Mouse (Mus musculus): ENCODE data around the gene Psenen. TPM values are rescaled to one million over a fixed set of nuclear protein-coding genes. Genes with fewer than 3 reads are reported as not detected.

Psenen gene
- total RNA-seq, 1 experiment = 65.3 TPM

DNA sequence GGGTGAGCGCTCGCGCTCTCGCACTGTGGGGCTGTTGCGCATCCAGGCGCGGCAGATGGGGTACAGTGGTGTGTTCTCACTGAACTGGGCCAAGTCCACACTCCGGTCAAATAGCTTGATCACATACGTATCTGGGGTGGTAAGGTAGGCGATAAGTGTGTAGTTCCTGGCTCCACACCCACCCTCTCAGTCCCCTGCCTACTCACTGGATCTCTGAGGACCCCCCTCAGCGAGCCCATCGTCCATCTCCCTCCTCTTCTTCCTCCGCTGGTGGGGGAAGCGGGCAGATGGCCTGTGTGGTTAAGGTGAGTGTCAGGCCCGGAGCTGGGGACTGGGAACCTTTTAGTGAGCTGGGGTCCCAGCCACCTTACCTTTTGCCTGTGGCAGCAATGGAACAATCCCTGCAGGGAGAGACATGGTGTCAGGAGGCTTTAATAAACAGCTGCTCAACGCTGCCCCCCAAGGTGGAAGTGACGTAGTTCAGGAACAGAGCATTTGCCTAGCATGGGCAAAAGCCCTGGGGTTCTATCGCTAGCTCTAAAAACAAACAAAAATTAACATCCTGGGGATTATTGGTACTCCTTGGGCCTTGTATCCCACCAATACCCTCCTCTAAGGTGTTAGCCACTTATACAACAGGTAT lies 6.4 kb downstream of the Psenen start:
- TF ChIP-seq CHD2 (IDR thresholded peaks at IDR 0.05; ENCODE audit: low read depth, low read length) (no peak), HCFC1 (IDR thresholded peaks at IDR 0.05; ENCODE audit: borderline replicate concordance, insufficient read depth, low read length) (no peak), ZC3H11A (IDR thresholded peaks at IDR 0.05; ENCODE audit: borderline replicate concordance, low read depth, low read length) (no peak), MAFK (IDR thresholded peaks at IDR 0.05; ENCODE audit: insufficient read depth, low read depth, low read length) (no peak), ZNF384 (IDR thresholded peaks at IDR 0.05; ENCODE audit: low read depth, low read length) (no peak)
- in situ Hi-C loops (cut with MboI; ENCODE audit: low sequenced_read_pairs in 2 of 2, unreplicated experiment in 2 of 2) = no loop called here
- no peak overlapping the region for H3K27ac ChIP-seq (ENCODE audit: insufficient read depth, low read depth, low read length, poor library complexity, severe bottlenecking)
- no peaks in the 10 kb centered on the region for H3K9me3 ChIP-seq (ENCODE audit: control insufficient read depth, insufficient read depth, low read depth, low read length)
- H3K4me3 ChIP-seq (ENCODE audit: insufficient read depth in 1 of 2, low read depth in 1 of 2, low read length in 2 of 2, poor library complexity in 1 of 2, severe bottlenecking in 1 of 2) = no peak overlapping the region
- H3K9ac ChIP-seq (ENCODE audit: insufficient read depth, low read depth, low read length, poor library complexity, severe bottlenecking) = no peak overlapping the region
- DNase-seq (ENCODE audit: low read depth, low spot score) = no peak
- peaks cover 4 to 17% of the 10 kb centered on the region in 2 experiments; a peak in 3 of 4 replicates for H3K4me1 ChIP-seq (ENCODE audit: control insufficient read depth in 2 of 2, insufficient read depth in 2 of 2, low read length in 2 of 2, poor library complexity in 1 of 2)
- H3K36me3 ChIP-seq (ENCODE audit: control insufficient read depth, insufficient read depth, low read length, poor library complexity, severe bottlenecking) = peaks cover 18% of the 10 kb centered on the region

DNA sequence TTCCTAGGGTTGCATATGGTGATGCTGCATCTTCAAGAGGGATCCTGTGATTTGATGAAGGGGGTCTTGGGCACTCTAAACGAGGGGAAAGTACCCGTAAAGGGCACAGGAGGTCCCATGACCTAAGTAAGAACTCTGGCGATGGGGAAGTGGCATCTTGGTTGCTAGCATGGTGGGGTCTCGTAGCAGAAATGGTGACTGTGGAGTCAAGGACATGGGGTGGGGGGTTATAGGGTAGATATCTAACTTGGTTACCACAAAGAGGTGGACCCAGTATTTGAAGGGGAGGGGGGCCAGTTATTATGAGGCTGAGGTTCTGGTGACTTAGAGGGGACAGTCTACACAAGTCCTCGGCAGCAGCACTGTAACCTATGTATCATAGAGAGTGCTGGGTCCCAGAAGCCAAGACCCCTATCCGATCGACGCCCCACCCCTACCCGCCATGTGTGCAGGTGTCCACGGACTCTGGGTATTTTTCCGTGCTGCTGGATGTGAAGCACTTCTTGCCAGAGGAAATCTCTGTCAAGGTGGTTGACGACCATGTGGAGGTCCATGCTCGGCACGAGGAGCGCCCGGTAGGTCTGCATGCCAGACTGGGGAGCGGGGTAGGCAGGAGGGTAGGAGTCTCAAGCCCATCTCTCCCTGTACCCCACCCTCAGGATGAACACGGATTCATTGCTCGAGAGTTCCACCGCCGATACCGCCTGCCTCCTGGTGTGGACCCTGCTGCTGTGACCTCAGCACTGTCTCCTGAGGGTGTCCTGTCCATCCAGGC lies 9.4 kb downstream of the Psenen start:
- no peaks in the 10 kb centered on the region for H3K9me3 ChIP-seq (ENCODE audit: control insufficient read depth, insufficient read depth, low read depth, low read length)
- no peak for TF ChIP-seq ZC3H11A (IDR thresholded peaks at IDR 0.05; ENCODE audit: borderline replicate concordance, low read depth, low read length)
- TF ChIP-seq HCFC1 (IDR thresholded peaks at IDR 0.05; ENCODE audit: borderline replicate concordance, insufficient read depth, low read length) = no peak
- TF ChIP-seq ZNF384 (IDR thresholded peaks at IDR 0.05; ENCODE audit: low read depth, low read length) = no peak
- TF ChIP-seq MAFK (IDR thresholded peaks at IDR 0.05; ENCODE audit: insufficient read depth, low read depth, low read length) = no peak
- no peak for TF ChIP-seq CHD2 (IDR thresholded peaks at IDR 0.05; ENCODE audit: low read depth, low read length)
- H3K36me3 ChIP-seq (ENCODE audit: control insufficient read depth, insufficient read depth, low read length, poor library complexity, severe bottlenecking) = peaks cover 18% of the 10 kb centered on the region
- H3K4me1 ChIP-seq (ENCODE audit: control insufficient read depth in 2 of 2, insufficient read depth in 2 of 2, low read length in 2 of 2, poor library complexity in 1 of 2) = peaks cover 0 to 15% of the 10 kb centered on the region in 2 experiments; a peak in 2 of 4 replicates
- in situ Hi-C loops (cut with MboI; ENCODE audit: low sequenced_read_pairs in 2 of 2, unreplicated experiment in 2 of 2) = no loop called here
- peak overlapping the region in 1 of 2 experiments; percentile 41; a peak in 2 of 4 replicates for H3K4me3 ChIP-seq (ENCODE audit: insufficient read depth in 1 of 2, low read depth in 1 of 2, low read length in 2 of 2, poor library complexity in 1 of 2, severe bottlenecking in 1 of 2)
- H3K9ac ChIP-seq (ENCODE audit: insufficient read depth, low read depth, low read length, poor library complexity, severe bottlenecking) = no peak overlapping the region
- H3K27ac ChIP-seq (ENCODE audit: insufficient read depth, low read depth, low read length, poor library complexity, severe bottlenecking) = no peak overlapping the region
- DNase-seq (ENCODE audit: low read depth, low spot score) = no peak

GRCm38 (mm10) chr7:30553021-30553589 lies 10.3 kb downstream of the Psenen start:
- Histone ChIP-seq H3K9me3 (ENCODE audit: control insufficient read depth, insufficient read depth, low read depth, low read length) (no peaks in the 10 kb centered on the region), H3K27ac (ENCODE audit: insufficient read depth, low read depth, low read length, poor library complexity, severe bottlenecking) (no peak overlapping the region), H3K36me3 (ENCODE audit: control insufficient read depth, insufficient read depth, low read length, poor library complexity, severe bottlenecking) (peaks cover 18% of the 10 kb centered on the region), H3K9ac (ENCODE audit: insufficient read depth, low read depth, low read length, poor library complexity, severe bottlenecking) (peak overlapping the region; percentile 83), H3K4me1 (ENCODE audit: control insufficient read depth in 2 of 2, insufficient read depth in 2 of 2, low read length in 2 of 2, poor library complexity in 1 of 2) (peaks cover 0 to 11% of the 10 kb centered on the region in 2 experiments; a peak in 2 of 4 replicates), H3K4me3 (ENCODE audit: insufficient read depth in 1 of 2, low read depth in 1 of 2, low read length in 2 of 2, poor library complexity in 1 of 2, severe bottlenecking in 1 of 2) (peak overlapping the region; percentile 79 to 95)
- no peak for DNase-seq (ENCODE audit: low read depth, low spot score)
- TF ChIP-seq MAFK (IDR thresholded peaks at IDR 0.05; ENCODE audit: insufficient read depth, low read depth, low read length) (no peak), HCFC1 (IDR thresholded peaks at IDR 0.05; ENCODE audit: borderline replicate concordance, insufficient read depth, low read length) (no peak), CHD2 (IDR thresholded peaks at IDR 0.05; ENCODE audit: low read depth, low read length) (no peak), ZNF384 (IDR thresholded peaks at IDR 0.05; ENCODE audit: low read depth, low read length) (no peak), ZC3H11A (IDR thresholded peaks at IDR 0.05; ENCODE audit: borderline replicate concordance, low read depth, low read length) (no peak)
- in situ Hi-C loops (cut with MboI; ENCODE audit: low sequenced_read_pairs in 2 of 2, unreplicated experiment in 2 of 2) = no loop called here

- peaks cover 18% of the 10 kb centered on the region for H3K36me3 ChIP-seq (ENCODE audit: control insufficient read depth, insufficient read depth, low read length, poor library complexity, severe bottlenecking)
Observed at GRCm38 (mm10) chr7:30552102-30553020, 11.1 kb downstream of the Psenen start, which contains the start of the genes Hspb6 and Proser3. Hspb6 (plus strand) TSS chr7:30552178. Proser3 (minus strand) TSS chr7:30552299.

More at GRCm38 (mm10) chr7:30552102-30553020, 11.1 kb downstream of the Psenen start, which contains the start of the genes Hspb6 and Proser3:
- Histone ChIP-seq H3K4me1 (ENCODE audit: control insufficient read depth in 2 of 2, insufficient read depth in 2 of 2, low read length in 2 of 2, poor library complexity in 1 of 2) (peaks cover 0 to 8% of the 10 kb centered on the region in 2 experiments; a peak in 2 of 4 replicates), H3K4me3 (ENCODE audit: insufficient read depth in 1 of 2, low read depth in 1 of 2, low read length in 2 of 2, poor library complexity in 1 of 2, severe bottlenecking in 1 of 2) (peak within 1 kb of the TSS; percentile 89 to 95), H3K9ac (ENCODE audit: insufficient read depth, low read depth, low read length, poor library complexity, severe bottlenecking) (peak within 1 kb of the TSS; percentile 85), H3K9me3 (ENCODE audit: control insufficient read depth, insufficient read depth, low read depth, low read length) (no peaks in the 10 kb centered on the region), H3K27ac (ENCODE audit: insufficient read depth, low read depth, low read length, poor library complexity, severe bottlenecking) (peak within 1 kb of the TSS; percentile 95)
- peak; percentile 86 for TF ChIP-seq CHD2 (IDR thresholded peaks at IDR 0.05; ENCODE audit: low read depth, low read length)
- no peak for TF ChIP-seq ZNF384 (IDR thresholded peaks at IDR 0.05; ENCODE audit: low read depth, low read length)
- TF ChIP-seq HCFC1 (IDR thresholded peaks at IDR 0.05; ENCODE audit: borderline replicate concordance, insufficient read depth, low read length) = peak; percentile 70; the same call in 1 of the 2 replicates
- in situ Hi-C loops (cut with MboI; ENCODE audit: low sequenced_read_pairs in 2 of 2, unreplicated experiment in 2 of 2) = no loop called here
- DNase-seq (ENCODE audit: low read depth, low spot score) = peak; percentile 99

Measured in ES-E14 (cell line).